Mouse (Mus musculus) stomach, postnatal 0 days (tissue): ENCODE results near the gene 2310061N02Rik.
"Not testable (repeated sequence)": the region's sequence is repeated elsewhere in the genome, so short reads cannot be mapped to it uniquely, and the experiment has no call there.

Experiments
- CTCF ChIP-seq: IDR thresholded peaks from 2 replicates; pipeline ENCODE4 v1.5.1; 2016; ENCODE audit warnings: antibody characterized with exemption, low read depth, mild to moderate bottlenecking, moderate library complexity
- EP300 ChIP-seq: optimal IDR thresholded peaks from 2 replicates; pipeline ENCODE3; 2016; ENCODE audit warnings: antibody characterized with exemption

DNA sequence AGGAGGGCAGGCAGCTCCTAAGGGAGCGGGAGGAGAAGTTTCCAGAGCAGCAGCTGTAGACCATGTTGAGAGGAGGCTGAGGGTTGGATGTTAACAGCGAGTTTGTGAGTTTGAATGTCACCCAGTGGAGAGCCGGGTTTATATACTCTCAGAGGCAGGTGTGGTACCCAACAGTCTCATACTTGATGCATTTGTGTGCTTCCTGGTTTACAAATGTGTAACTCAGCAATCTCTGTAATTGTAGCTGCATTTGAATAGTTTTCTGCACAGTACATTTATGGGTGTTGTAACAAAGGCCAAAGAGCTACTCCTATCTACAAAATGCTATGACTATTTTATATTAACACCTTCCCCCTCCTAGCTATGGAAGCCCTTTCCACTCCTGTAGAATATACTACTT lies 43.8 kb upstream of the 2310061N02Rik start, which contains the start of gene Krtap13:
- TF ChIP-seq CTCF, EP300: not testable (repeated sequence)
